In the genomic region with DNA sequence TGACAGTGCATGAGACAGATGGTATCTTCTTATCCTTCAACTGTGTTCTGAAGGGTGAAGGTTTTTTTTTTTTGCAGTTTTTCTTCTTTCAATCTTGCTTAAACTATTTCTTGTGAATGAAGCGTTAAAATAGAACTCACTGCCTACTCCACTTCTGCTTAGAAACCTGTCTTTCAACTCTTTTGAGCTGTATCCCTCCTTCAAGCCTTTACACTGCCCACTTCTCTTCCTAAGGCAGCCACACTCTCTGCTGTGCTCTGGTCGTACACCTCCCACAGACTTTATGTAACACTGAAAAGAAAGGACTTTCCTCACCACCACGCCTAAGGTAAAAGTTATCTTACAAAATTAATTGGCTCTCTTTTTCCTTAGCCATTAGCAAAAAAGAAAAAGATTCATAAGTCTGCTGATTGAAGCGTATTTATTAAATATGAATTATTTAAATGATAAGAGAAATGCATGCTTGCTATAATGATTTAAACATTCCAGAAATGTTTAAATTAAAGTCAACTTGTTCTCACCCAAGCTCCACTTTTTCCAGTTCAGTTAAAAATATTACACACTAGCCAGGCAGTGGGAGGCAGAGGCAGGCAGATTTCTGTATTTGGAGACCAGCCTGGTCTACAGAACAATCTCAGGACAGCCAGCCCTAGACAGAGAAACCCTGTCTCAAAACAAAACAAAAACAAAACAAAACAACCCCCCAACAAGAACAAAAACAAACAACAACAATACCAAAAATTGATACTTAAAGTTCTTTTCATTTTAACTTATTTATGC, we compare ENCODE assay signal across 13 mouse cellular contexts.
"Had no signal": no experiment of that assay in that cellular context is flagged by ENCODE, and none has a peak within 500 bp of the region (broad histone marks: within the 10 kb centered on the region; RNA-seq: fewer than 3 reads in every experiment).

No protein-coding gene starts in this region.

- DNase-seq: kidney, adult 2 months; kidney, postnatal 36 days; liver; liver, embryonic 13.5 days; liver, postnatal 0 days; lung, postnatal 14 days had no signal

- H3K9me3 ChIP-seq: limb, embryonic 12.5 days; liver, embryonic 13.5 days; lung, embryonic 15.5 days; midbrain, embryonic 12.5 days had no signal

- H3K4me1 ChIP-seq: limb, embryonic 12.5 days; liver, embryonic 13.5 days; lung, embryonic 15.5 days; megakaryocyte, embryonic 14.5 days; midbrain, embryonic 12.5 days had no signal

- H3K4me3 ChIP-seq: limb, embryonic 12.5 days; liver, embryonic 13.5 days; lung, embryonic 15.5 days; megakaryocyte, embryonic 14.5 days; midbrain, embryonic 12.5 days had no signal

- ATAC-seq: intestine, embryonic 16.5 days; liver, postnatal 0 days; midbrain, embryonic 16.5 days had no signal

- H3K9ac ChIP-seq: limb, embryonic 12.5 days; liver, embryonic 13.5 days; liver, postnatal 0 days; lung, embryonic 15.5 days; midbrain, embryonic 12.5 days had no signal

- H3K27ac ChIP-seq: limb, embryonic 12.5 days; liver, embryonic 13.5 days; lung, embryonic 15.5 days; macrophage; midbrain, embryonic 12.5 days had no signal

- H3K36me3 ChIP-seq: limb, embryonic 12.5 days; liver, embryonic 13.5 days; lung, embryonic 15.5 days; midbrain, embryonic 12.5 days had no signal

- H3K27me3 ChIP-seq: limb, embryonic 12.5 days; liver, embryonic 13.5 days; lung, embryonic 15.5 days; megakaryocyte, embryonic 14.5 days; midbrain, embryonic 12.5 days had no signal

- H3K4me2 ChIP-seq: limb, embryonic 12.5 days; liver, embryonic 13.5 days; lung, embryonic 15.5 days; midbrain, embryonic 12.5 days had no signal
